Mouse (Mus musculus) right cerebral cortex, postnatal 4 days (tissue): ENCODE results near the gene Gm20388.

Source experiments
- DNase-seq: peaks from one replicate; pipeline ENCODE4 v3.0.0-alpha.2; 2022

Gene Gm20388

DNA sequence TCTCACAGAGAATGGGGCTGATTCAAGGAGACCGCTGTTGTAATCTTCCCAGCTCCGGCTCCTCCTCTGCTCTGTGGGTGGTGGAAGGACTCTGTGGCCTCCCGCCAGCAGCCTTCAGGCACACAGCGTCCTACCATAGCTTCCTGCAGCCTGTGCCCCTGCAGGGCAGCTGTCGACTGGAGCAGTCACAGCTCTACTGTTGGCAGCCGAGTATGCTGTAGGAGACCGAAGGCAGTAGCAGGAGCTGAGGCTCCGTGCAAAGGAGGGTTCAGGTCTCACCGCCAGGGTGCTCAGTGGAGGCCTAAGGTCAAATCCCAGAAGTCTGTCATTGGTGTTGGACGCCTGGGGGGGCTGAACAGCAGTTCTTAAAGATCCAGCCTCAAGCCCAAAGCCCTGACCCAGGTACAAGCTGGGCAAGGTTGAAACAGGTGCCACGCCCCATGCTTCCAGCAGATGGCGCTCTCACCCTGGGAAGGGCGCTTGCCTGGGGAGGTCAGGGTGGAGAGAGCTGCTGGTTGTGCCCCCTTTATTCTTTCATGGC lies 390.0 kb downstream of the Gm20388 start:
- peak; percentile 80 for DNase-seq

- DNase-seq = no peak
Observed at GRCm38 (mm10) chr8:120302941-120303675, 392.5 kb downstream of the Gm20388 start.

DNA sequence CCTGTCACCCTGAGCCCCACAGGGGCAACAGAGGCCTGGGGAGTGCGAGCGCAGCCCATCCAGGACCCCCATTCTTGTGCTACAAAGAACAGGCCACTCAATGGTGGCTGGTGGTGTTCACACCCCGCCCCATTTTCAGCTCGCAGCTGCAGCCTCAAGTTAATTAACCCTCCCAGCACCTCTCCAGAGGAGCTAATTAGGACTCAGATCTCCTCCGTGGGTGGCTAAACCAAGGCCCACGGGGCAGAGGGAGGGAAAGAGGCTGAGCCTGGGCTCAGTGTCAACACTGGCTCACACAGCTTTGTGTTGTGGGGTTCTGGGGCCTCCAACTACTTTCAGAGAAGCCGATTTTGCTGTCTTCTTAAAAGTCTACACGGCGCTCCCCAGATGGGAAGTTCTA lies 393.5 kb downstream of the Gm20388 start:
- DNase-seq = no peak

GRCm38 (mm10) chr8:120305800-120306385 lies 395.3 kb downstream of the Gm20388 start:
- DNase-seq = no peak

- DNase-seq = no peak
Observed at GRCm38 (mm10) chr8:120307103-120307502, 396.5 kb downstream of the Gm20388 start.

GRCm38 (mm10) chr8:120307528-120307927 lies 396.9 kb downstream of the Gm20388 start:
- no peak for DNase-seq

GRCm38 (mm10) chr8:120308131-120308530 lies 397.5 kb downstream of the Gm20388 start:
- DNase-seq = no peak

GRCm38 (mm10) chr8:120308553-120308952 lies 397.9 kb downstream of the Gm20388 start:
- DNase-seq = no peak

DNA sequence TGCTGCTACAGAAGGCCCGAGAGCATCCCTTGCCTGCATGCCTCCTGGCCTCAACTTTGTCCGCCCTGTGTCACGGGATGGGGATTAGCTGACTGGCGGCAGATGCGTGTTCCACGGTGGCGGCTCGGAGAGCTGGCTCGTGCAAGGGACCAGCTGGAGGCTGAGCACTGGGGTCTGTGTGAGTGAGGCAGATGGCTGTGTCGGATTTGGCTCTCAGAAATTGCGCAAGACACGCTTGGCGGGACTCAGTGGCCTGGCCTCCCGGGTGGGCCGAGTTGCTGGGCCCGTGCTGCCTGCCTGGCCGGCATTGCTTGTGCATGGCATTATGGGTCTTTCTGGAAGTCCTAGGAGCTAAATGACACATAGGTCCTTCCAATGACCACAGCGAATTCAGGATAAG lies 398.7 kb downstream of the Gm20388 start:
- peak; percentile 58 for DNase-seq

- DNase-seq = no peak
Observed at GRCm38 (mm10) chr8:120310063-120310462, 399.4 kb downstream of the Gm20388 start.

GRCm38 (mm10) chr8:120312452-120312851 lies 401.8 kb downstream of the Gm20388 start:
- no peak for DNase-seq

DNA sequence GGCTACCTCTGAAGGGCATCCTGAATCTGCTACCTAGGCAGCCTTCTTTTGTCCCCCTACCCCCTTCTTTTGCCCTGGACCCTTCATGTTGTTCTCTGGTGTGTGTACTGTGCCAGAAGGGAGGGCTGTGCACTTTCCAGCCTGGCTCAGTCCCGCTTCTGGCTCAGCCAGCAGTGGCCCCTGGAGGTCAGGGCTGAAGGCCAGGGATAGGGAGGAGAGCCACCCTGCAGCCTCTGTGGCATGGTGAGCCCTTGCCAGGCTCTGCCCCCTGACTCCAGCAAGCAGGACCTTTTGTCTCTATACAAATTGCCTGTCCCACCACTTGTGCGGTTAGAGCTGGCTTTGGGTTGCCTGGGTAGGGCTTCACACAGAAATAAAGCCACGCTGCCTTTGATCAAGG lies 403.0 kb downstream of the Gm20388 start:
- no peak for DNase-seq

- DNase-seq = no peak
Observed at GRCm38 (mm10) chr8:120314932-120315331, 404.3 kb downstream of the Gm20388 start.

DNA sequence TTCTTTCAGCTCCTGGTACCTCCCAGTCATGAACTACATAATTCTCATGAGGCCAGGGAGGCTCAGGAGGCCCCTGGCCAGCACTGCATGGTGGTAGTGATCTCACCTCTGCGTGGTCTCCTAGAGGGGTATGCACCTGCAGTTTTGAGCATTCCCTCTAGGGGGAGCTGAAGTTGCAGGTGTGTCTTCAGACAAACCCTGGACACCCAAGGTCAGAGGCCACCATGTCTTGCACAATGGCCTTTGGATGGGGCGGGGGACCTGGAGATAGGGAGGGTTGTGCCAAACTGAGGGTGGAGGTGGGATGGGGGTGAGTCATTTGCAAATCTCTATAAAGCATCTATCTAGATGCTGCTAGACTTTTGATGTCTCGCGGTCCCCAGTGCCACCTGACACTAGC lies 405.0 kb downstream of the Gm20388 start:
- no peak for DNase-seq

DNA sequence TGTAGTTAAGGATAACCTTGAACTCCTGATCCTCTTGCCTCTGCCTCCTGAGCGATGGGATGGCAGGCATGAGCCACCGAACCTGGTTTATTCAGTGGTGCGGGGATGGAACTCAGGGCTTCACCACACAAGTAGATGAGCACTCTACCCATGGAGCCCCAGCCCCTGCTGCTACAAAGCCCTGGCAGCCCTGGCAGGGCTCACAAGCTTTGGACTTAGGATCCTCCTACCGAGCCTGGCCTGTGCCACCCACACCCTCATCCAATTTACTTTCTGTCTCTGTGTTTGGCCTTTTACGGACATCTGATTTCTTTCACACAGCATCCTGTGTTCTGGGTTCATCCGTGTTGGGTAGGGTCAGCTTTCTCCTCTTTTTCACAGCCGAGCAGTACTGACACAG lies 406.1 kb downstream of the Gm20388 start:
- DNase-seq = no peak

GRCm38 (mm10) chr8:120317118-120317824 lies 406.6 kb downstream of the Gm20388 start:
- DNase-seq = peak; percentile 64

DNA sequence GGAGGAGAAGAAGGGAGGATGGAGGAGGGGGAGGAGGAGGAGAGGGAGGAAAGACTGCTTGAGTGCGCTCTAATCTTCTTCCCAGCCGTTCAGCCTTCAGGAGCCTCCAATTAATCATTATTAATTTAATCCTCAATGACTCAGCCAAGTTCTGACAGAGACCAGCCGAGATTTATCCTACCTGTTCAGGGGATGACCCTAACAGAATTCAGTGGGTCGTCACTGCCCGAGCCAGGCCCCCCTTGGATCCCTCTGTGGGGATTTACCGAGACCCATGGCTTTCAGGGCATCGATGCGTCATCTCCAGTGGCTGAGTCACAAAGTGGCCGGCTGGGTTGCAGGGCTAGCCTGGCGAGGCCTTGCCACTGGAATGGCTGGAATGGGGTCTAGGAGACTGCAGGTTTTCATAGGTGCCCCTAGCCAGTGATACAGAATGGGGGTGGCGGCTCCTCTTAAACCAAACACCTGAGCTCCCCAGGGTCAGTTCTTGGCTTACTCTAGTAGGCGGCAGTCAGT lies 407.9 kb downstream of the Gm20388 start:
- no peak for DNase-seq

DNA sequence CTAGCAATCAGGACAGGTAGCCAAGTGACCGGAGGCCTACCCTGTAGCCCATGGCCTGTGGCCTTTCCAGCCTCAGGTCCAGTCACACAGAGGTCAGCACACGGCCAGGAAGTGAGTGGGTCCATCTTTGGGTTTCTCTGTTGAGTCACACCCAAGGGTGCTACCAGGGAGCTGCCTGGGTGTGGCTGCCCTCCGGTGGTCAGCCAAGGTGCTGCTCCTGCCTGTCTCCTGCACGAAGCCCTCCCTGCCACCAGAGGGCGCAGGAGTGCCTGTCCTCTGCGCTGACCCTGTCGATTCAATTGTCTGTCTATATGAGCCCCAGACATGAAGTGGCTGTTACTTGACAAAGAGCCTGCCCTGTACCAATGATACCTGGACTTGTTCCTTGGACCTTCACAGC lies 408.8 kb downstream of the Gm20388 start:
- DNase-seq = peak; percentile 66

DNA sequence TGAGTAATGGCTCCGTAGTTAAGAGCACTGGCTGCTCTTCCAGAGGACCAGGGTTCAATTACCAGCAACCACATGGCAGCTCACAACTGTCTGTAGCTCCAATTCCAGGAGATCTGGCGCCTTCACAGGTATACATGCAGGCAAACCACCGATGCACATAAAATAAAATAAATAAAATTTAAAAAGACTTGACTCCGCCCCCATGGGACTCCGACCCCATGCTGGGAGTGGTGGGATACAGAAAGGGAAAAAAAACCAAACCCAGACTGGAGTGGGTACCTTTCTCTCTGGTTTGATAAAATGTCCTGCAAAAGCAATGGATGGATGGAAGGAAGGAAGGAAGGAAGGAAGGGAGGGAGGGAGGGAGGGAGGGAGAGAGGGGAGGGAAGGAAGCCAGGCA lies 409.5 kb downstream of the Gm20388 start:
- DNase-seq = no peak

GRCm38 (mm10) chr8:120321724-120322123 lies 411.1 kb downstream of the Gm20388 start:
- no peak for DNase-seq

DNA sequence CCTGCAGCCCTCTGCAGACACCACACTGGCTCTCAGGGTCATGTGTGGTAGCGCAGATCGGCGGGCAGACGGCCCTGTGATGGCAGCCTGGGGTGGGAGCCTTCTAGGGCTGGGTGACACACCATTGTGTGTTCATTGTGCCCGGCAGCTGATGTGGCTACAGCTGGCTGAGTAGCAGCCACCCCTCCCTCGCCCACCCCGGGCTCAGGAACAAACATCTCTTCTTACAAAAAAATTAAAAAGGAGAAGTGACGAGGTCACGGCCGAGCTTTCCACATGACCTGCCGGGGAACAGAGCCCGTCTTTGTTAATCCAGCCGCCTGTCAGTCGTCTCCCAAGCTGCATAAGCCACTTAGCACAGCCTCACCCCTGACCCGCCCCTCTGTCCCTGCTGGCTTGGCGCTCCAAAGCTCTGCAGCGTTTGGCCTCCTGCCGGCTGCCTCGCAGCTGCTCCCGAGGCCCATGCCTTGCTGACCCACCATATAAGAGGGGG lies 412.4 kb downstream of the Gm20388 start:
- no peak for DNase-seq

DNA sequence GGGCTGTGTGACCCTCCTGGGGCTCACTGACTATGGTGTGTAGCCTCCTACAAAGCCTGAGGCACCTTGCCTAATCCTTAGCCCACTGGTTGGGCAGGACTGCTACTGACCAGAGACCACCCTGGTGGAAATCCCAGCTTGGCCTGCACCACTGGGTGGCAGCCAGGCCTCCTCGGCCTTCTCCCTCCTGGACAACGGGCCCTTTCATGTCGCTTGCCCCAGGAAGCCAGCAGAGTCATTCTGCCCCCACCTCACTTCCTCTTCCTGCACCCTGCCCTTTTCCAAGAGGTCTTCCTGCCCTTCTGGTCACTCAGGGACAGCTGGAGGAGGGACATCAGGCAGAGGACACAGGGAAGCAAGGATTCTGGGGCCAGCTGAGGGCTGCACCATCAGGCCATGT lies 413.9 kb downstream of the Gm20388 start:
- DNase-seq = no peak

DNA sequence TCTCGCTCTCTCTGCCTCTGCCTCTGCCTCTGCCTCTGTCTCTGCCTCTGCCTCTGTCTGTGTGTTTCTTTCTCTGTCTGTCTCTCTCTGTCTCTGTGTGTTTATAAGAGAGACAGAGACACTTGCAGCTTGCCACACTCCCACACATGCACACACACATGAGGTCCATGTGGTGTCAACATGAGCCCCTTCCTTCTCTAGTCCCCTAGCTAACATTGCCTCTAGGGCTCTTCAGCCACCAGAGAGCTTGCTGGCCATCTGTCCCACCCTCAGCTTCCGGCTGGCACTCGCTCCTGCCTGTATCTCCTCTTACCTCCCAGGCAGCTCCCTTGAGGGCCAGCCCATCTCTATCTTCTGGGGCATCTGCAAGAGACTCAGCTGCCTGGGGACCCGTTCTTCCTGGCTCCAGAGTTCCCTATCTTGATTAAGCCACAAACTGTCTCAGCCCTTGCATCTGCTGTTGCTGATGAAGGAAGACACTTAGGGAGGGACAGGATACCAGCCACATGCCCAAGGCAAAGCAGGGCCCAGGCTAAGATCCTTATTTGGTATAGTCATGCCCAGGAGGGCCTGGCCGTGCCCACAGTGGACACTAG lies 414.6 kb downstream of the Gm20388 start:
- DNase-seq = no peak
